In the genomic region with DNA sequence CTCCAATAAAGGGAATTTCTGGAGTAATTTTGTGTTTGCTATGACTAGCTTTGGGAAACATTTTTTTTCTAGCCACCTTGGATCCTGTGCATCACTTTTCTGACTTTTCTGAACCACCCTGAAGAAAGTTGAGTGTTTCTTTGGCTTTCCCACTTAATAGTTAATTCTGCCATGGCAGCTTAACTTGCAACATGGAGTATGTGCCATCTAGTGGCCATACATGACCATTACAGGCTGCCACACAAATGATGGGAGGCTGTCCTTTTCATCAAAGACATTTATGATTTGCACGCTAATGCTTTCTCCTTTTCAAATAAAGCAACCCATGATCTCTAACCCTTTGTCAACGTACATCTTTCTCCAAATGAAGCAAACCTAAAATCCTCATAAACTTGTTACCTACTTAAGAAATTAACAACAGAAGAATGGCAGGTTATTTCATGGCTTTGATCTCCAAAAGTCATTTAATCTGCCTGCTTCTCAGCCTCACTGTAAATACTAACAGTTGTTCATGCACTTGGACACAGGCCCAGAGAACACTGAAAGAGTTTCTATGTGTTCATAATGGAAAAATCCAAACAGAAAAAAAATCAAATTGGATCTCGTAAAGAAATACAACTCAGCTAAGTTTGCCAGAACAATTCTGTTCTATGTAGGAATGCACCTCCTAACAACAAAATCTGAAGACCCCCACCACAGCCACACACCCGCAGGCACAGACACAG, we compare ENCODE assay signal across 8 mouse cellular contexts.
DNase-seq lines count a peak whose midpoint lies in the region; ATAC-seq and TF ChIP-seq lines count a peak whose summit lies in the region.

No protein-coding gene starts in this region.

- no peak overlapping the region for H3K27ac ChIP-seq in heart, embryonic 12.5 days (ENCODE audit: poor library complexity, severe bottlenecking)

- TF ChIP-seq CTCF in G1E (IDR thresholded peaks at IDR 0.05; ENCODE audit: low read depth, low read length) = peak; percentile 91

- no peaks in the 10 kb centered on the region for H3K4me1 ChIP-seq in heart, embryonic 12.5 days (replicated peaks)
- H3K4me1 ChIP-seq in G1E (ENCODE audit: insufficient read depth, low read depth, low read length) = no peaks in the 10 kb centered on the region

- no peak for ATAC-seq in heart, embryonic 12.5 days (ENCODE audit: insufficient number of reproducible peaks, low FRiP score)
- peak; percentile 58; the same call in 1 of the 2 replicates for ATAC-seq in G1E (ENCODE audit: extremely low read depth, insufficient number of reproducible peaks, low FRiP score, poor library complexity, severe bottlenecking)

- 41% methylated on average over 4 of the region's 4 CpGs for WGBS in heart, embryonic 12.5 days

- no peaks in the 10 kb centered on the region for H3K27me3 ChIP-seq in heart, embryonic 12.5 days (replicated peaks)
- H3K27me3 ChIP-seq in G1E (ENCODE audit: insufficient read depth, low read length) = no peaks in the 10 kb centered on the region

- H3K36me3 ChIP-seq in heart, embryonic 12.5 days = no peaks in the 10 kb centered on the region
- peaks cover 40% of the 10 kb centered on the region for H3K36me3 ChIP-seq in G1E (replicated peaks)

- H3K4me2 ChIP-seq in heart, embryonic 12.5 days = no peak overlapping the region

- H3K4me3 ChIP-seq in heart, embryonic 12.5 days = no peak overlapping the region
- no peak overlapping the region for H3K4me3 ChIP-seq in G1E (ENCODE audit: low read depth, low read length)

- H3K9ac ChIP-seq in heart, embryonic 12.5 days = no peak overlapping the region

- DNase-seq in heart, adult 11 months = peak; percentile 90
- DNase-seq in 3T3-L1 (ENCODE audit: low read depth, low spot score) (peak; percentile 72), G1E (ENCODE audit: low spot score) (peak; percentile 34)
- peak; percentile 48 for DNase-seq in embryo, embryonic 11.5 days (ENCODE audit: low read depth, low spot score)
- peak; percentile 71 to 79 for DNase-seq in kidney, postnatal 4 days
- peak; percentile 82 for DNase-seq in lung, postnatal 10 days
- DNase-seq in yolk sac, embryonic 10.5 days (ENCODE audit: low spot score) = no peak

- no peaks in the 10 kb centered on the region for H3K9me3 ChIP-seq in heart, embryonic 12.5 days (replicated peaks)
- no peaks in the 10 kb centered on the region for H3K9me3 ChIP-seq in G1E (replicated peaks)
